8 mouse cellular contexts compared by ENCODE assay signal in genomic region chr3:134146373-134147224, GRCm38 (mm10).
A peak's percentile ranks its signal among the peaks of the same experiment; 100 is the strongest.
DNase-seq lines count a peak whose midpoint lies in the region; TF ChIP-seq lines count a peak whose summit lies in the region.

No protein-coding gene starts in this region.

- WGBS in lung, adult 2 months, result 12% methylated on average over 14 of the region's 14 CpGs

- peak; percentile 10 to 29 for DNase-seq in cerebellum, postnatal 10 days
- DNase-seq in cerebellum, adult 11 months, result no peak
- DNase-seq in embryo, embryonic 10.5 days (ENCODE audit: low spot score), result peak; percentile 84
- DNase-seq in heart, adult 9 months (ENCODE audit: low spot score in 2 of 2), result peak; percentile 3 to 13
- DNase-seq in layer of hippocampus, postnatal 10 days (ENCODE audit: low spot score in 2 of 2), result peak; percentile 48 to 49
- peak; percentile 4 for DNase-seq in lung, adult 2 months
- peak; percentile 69 for DNase-seq in retina, embryonic 14.5 days (ENCODE audit: low spot score)
- no peak for DNase-seq in T-cell, adult 2 months (ENCODE audit: low spot score)

- TF ChIP-seq CTCF in lung, adult 2 months (IDR thresholded peaks at IDR 0.05; ENCODE audit: insufficient read depth, low read length), result no peak

- H3K4me3 ChIP-seq in lung, adult 2 months (replicated peaks; ENCODE audit: extremely low read depth, low read depth, low read length), result no peak overlapping the region

- no peaks in the 10 kb centered on the region for H3K4me1 ChIP-seq in lung, adult 2 months (ENCODE audit: control insufficient read depth, insufficient read depth, low read length)

- no peak for TF ChIP-seq POLR2A in lung, adult 2 months (IDR thresholded peaks at IDR 0.05; ENCODE audit: borderline replicate concordance, extremely low read depth, low read depth, low read length)

Comparison
In these comparisons a context has a peak if more than half of its experiments do, and no peak if none do; other contexts are left out.
1. DNase-seq: peak in cerebellum, postnatal 10 days (2 of 2), embryo, embryonic 10.5 days (single experiment), heart, adult 9 months (2 of 2), layer of hippocampus, postnatal 10 days (2 of 2), lung, adult 2 months (single experiment) and retina, embryonic 14.5 days (single experiment); none in cerebellum, adult 11 months (single experiment) and T-cell, adult 2 months (single experiment).